Mouse (Mus musculus): Measurements from ENCODE around the gene Naxd.
"Not testable (repeated sequence)": the region's sequence is repeated elsewhere in the genome, so short reads cannot be mapped to it uniquely, and the experiment has no call there.

Gene Naxd

DNA sequence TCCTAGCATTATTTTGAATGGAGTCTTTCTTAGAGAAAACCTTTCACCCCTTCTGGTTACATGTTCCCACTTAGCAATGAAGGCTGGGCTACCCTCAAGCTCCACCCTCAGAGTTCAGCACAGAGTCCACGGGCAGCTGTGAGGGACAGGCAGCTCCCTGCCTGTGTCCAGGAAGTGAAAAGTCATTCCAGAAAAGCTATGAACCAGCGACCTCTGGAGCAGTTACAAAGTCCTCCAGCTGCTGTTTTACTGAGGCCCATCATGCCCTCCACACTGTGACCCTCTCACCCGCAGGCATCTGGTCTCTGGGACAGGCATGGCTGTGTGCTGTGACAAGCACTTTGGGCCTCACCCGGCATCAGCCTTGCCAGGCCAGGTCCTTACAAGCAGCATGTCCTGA, 24.2 kb upstream of the Naxd start:
- DNase-seq (ENCODE audit: low spot score) = no peak

DNA sequence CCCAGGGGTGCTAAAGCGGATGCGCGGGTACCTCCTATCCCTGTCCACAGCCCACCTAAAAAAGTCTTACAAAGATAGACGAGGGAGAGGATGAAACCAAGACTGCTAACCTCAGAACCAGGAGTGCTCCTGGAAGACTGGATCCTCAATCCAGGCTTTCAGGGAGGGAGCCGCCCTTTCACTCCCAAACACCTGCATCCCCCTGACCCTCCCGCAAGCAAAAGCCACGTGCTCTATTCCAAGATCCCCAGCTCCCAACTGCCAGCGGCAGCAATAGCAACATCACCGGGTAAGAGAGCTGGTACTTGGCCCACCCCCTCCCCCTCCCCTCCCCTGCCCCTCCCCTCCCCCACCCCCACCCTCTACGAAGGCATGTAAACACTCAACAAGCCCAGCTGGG, 21.9 kb upstream of the Naxd start:
- DNase-seq (ENCODE audit: low spot score) = no peak

DNA sequence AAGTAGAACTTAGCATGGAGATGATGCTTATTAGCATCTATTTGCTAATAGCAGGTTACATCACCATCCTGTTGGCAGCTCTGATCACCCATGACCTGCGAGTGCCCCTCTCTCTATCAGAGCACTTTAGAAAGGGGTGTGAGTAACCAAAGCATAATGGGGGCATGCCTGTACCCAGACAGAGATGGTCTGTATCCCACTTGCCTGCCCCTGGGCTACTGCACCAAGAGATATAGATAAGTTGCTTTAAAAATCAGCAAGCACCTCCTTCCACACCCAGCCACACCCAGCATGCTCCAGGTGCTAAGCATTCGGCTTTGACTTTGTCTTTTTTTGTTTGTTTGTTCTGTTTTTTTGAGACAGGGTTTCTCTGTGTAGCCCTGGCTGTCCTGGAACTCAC, 21.4 kb upstream of the Naxd start:
- no peak for DNase-seq (ENCODE audit: low spot score)

DNA sequence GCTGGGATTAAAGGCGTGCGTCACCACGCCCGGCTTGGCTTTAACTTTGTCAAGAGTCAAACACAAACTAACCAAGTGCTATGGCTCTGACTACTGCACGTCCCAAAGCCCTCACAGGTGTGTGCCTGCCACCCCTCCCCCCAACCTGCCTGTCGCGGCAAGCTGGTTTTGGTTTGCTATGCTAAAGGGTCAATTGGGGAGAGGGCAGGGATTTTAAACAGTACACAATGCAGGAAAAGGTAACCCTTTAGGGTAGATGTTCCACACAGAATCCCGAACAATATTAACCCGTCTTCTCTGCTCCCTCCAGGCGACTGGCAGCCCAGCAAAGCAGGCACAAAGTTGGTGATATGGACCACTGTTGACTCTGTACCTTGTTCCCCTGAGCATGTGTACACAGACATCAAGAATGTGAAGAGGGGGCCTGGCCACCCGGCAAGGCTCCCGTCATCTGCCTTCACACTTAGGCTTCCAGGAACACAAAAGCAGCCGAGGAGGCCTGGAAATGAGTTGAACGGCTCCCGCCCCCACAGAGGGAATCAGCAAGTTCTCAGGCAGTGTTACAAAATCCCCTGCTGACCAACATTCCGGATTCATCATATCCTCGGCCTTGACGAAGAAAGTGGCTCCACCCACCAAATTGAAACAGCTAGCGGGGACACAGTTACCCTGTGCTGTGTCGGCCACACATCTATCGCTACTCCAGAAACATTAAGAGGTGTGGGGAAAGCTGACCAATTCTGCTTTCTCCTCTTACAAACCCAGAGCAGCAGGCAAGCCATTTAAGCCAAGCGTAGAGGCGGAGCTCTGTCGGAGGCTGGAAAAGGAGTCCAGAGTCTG, 20.7 kb upstream of the Naxd start:
- DNase-seq (ENCODE audit: low spot score) = no peak

DNA sequence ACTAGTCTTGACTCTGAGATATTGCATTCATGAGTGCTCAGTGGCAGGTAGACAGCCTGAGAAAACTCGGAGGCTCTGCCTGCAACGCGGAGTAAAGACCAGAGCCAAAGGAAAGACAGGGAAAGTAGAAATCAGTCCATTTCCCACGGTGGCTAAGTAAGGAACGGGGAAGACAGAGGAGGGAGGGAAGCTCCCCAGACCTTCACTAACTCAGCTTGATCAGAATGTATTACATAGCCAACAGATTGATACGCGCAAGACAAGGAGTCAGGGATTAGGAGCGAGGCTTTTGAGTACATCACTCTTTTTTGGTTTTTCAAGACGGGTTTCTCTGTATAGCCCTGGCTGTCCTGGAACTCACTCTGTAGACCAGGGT, 20.1 kb upstream of the Naxd start:
- DNase-seq (ENCODE audit: low spot score) = no peak

DNA sequence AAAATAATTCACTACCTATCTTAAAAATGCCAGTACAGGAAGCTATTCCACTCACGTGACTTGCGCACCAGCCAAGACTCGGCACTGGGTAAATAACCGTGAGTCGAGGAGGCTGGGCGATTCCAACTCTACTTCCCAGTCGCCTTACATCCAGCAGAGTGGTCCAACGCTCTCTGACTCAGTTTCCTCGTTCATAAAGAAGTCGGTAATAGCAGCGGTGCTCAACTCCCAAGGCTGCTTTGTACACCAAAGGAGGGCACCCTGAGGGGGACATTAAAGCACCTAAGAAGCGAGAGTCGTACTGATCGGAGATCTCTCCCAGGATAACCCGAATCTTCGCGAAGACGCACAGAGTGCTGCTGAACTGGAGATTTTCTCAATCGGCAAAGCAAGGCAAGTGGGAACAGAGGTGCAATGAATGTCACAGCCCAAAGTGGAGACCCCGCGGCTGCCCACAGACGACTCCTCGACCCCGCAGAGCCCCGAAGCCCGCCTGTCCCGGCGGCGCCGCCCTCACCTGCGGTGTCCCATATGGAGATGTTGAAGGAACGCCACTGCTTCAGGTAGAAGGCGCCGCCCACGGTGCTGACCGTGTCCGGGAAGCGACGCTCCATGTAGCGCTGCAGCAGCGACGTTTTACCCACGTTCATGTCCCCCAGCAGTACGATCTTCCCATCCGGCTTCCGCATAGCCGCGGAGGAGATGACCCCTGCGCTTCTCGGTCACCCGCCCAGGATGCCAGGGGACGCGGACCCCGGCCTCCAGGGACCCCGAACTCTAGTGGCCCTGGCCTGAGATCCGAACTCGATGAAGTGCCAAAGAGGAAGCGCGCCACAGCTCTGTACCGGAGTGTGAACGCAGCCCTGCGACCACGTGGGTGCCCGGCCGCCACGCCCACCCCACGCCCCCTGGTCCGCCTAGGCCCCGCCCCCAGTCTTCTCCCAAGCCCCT, 19.2 kb upstream of the Naxd start, which contains the start of gene Rab20:
Rab20 (minus strand) TSS at position 900 of the 951 bp plus-strand sequence.
- no peak for DNase-seq (ENCODE audit: low spot score)

DNA sequence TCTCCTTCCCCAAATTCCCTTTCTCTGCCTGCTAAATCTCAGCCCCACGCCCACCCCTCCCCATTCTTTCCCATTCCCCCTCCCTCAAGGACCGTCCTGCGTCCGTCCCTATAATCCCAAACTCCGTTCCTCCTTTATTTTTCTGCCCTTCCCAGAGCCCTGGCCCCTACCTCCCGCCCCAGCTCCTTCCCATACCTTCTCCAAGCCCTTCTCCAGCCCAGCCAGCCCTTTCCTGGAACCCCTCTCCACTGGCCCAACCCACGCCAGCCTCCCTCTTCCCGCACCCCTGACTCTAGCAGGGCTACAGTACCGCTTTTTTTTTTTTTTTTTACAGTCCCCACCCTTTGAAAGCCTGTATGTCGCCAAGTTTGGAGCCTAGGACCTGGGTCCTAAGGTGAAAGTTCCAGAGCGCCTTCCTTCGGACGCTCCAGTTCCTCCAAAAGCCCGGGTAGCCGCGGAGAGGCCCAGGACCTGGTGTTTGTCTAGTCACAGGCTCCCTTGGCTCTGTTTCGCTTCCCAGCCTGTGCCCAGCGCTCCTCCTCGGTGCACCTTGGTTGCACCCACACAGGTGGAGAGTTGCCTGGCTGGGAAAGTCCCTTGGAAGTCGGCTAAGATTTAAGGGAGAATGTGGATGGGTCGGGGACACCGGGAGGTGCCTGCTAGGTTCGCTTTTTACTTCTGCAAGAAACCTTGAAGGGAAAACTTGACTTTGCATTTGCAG, 18.3 kb upstream of the Naxd start:
- DNase-seq (ENCODE audit: low spot score) = no peak

DNA sequence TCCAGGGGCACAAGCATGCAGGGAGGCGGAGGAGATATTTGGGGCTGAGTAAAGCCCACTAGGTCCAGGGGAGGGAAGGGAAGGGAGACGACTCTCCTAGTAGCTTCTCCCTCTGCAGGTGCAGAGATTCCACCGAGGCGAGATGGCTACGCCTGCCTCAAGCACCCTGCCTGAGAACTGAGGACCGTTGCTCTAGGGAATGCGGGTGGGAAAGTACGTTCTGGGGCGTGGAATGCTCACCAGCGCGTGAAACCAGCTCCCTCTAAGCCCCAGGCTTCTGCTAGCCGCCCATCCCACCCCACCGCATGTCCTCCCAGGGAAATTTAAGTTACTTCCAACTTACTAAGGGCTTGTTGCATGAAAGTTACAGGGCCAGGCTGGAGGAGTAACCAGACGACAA, 17.7 kb upstream of the Naxd start:
- no peak for DNase-seq (ENCODE audit: low spot score)

DNA sequence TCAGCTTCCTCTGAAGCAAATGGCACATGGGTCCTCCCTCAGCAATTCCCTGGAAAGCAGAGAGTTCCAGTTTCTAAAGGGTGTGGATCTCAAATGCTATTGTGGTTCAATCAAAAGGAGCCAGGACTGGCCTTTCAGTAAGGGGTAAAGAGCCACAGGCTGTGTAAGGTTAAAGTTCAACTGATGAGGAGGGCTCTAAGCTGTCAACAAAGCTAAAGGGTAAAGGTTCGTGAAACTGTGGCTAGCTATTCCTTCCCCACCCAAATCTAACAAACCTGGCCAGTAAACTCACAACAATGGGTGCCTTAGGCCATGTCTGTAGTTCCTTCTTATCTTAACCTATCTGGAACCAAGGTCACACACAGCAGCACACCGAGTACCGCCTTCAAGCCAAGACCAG, 15.4 kb upstream of the Naxd start:
- no peak for DNase-seq (ENCODE audit: low spot score)

DNA sequence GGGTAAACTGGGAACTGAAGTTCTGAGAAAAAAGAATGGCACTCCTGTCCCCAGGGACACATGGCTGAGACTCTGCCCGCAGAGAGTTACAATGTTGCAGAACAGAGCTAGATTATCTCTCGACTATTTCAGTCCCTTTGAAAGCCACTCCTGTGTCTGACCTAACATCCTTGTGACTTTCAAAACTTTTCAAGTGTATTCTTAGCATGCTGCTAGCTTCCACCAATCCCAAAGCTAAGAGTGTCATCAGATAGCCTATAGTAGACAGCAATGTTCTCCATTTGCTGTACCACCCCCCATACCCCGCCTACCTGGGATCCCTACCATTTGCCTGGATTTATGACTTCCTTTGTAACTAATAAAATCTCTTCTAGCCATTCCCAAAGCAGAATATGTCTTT, 14.8 kb upstream of the Naxd start:
- DNase-seq (ENCODE audit: low spot score) = no peak

DNA sequence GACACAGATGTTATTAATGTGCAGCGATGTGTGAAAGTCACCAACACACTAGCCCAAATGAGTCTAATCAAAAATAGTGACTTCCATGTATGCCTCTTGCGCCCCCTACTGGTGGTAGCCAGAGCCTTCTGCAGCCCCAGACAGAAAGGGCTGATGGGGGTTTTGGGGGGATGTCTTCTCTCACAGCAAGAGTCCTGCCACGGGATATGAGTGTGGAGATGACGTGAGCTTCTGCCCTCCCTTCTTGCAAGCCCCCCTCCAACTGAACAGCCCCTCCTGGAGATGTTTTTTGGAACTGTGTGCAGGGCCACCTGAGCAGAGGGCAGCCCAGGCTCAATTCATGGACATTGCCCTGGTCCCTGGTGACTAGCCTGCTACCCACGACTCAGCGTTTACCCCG, 11.2 kb upstream of the Naxd start:
- no peak for DNase-seq (ENCODE audit: low spot score)

DNA sequence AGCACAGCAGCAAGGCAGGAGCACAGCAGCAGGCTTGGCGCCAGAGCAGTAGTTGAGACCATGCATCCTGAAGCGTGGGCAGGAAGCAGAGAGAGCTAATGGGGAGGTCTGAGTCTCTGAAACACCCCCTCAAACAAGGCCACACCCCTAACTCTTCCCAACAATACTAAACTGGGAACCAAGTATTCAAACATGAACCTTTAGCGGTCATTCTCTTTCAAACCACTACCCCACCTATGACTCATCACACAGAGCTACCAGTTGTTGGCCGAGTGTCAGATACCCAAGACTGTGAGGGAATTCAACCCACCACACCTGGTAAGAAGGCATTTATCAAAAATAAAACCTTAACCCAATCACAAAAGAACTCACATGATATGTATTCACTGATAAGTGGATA, 10.1 kb upstream of the Naxd start:
- DNase-seq (ENCODE audit: low spot score) = no peak

DNA sequence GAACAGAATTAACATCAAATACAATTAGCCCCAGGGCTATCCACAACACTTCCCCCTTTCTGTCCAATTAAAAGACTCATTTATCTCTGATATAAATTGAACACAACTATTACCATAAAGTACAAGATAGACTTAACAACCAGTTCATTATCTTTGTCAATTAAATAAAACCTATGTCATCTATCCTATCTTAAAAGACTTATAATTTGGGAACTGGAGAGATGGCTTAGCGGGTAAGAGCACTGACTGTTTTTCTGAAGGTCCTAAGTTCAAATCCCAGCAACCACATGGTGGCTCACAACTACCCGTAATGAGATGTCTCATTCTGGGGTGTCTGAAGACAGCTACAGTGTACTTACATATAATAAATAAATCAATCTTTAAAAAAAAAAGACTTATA, 5.0 kb upstream of the Naxd start:
- not testable (repeated sequence) for DNase-seq (ENCODE audit: low spot score)

DNA sequence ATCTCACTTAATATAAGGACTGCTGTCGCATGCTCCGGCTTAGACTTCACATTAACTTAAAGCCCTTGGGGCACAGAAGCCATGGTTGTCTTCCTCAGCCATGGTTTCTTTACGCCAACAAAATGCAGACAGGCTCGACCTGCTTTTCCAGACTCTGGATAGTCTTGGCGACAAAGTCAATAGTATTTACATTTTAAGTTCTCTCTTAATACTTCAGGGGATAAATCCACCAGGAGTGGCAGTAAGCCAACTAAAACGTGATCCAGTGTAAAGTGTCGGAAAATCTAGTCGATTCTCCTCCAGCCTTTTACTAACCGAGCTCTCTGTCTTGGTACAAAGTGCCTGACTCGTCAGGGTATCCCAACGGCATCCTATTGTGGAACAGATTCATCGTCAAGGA, 975 bp downstream of the Naxd start:
- no peak for DNase-seq (ENCODE audit: low spot score)

DNA sequence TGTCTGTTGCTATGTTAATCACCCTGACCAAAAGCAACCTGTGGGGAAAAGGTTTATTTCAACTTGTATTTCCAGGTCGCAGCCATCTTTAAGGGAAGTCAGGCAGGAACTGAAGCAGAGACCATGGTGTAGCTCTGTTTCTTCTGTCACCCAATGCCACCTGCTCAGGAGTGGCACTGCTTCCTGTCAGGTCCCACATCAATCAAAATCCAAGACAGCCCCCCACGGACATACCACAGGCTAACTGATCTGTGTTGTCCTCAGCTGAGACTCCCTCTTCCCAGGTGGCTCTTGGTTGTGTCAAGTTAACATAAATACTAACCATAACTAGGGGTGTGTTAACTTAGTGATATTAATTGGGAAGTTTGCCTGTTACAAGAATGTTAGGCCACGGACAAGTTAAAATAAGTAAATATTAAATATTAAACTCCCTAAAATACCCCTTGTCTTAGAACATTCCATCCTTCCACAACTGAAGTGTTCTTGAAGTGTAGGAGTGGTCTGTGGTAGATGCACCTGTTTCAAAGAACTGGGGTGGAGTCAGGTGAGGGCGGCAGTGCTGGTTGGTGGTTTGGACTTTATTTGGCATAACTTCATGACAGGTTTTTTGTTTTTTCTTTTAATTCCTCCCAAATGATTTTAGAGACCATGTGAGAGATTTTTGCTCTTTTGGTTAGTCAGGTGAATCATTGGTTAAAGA, 1.6 kb downstream of the Naxd start:
- no peak for DNase-seq (ENCODE audit: low spot score)

DNA sequence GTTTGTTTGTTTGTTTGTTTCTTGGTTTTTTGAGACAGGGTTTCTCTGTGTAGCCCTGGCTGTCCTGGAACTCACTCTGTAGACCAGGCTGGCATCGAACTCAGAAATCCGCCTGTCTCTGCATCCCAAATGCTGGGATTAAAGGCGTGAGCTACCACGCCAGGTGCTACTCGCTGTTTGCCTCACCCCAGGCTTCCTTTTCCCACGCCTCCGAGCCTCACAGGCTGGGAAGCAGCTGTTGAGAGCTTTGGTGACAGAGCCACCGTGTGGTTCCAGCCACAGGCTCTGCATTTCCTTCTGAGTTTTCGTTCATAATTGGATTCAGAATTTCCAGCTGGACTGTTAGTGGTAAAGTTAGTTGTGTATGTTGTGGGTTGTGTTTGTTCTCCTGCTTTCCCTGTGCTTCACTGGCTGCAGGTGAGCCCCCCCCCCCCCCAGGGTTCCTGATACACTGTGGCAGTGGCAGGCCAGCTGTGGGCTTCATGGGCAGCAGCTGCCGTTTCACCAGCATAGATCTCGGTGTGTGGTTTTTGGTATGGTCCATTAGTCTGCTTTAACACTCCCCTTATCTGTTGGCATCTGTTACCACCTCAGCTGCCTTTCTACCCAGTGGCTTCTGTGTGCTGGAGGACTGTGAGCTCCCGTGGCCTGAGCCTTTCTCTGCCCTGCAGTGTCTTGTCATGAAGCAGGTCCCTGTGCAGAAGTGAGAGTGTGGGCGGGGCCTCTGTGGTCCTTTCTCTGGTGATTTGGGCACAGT, 6.3 kb downstream of the Naxd start:
- DNase-seq (ENCODE audit: low spot score) = no peak

DNA sequence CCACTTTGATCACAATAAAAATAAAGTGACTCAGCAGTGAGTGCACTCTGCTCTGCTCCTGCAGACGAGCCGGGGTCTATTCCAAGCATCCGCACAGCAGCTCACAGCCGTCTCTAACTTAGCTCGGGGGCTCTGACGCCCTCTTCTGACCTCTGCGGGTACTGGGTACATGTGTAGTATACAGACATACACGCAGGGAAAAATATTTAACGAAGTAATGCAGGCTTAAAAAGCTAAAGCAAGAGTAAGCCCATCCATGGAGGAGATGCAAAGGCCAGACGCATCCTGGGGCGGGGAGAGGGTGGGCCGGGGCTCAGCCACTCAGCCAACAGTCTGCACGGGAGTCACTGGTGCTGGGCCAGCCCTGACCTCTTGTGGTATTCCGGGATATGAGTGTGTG, 8.8 kb downstream of the Naxd start:
- DNase-seq (ENCODE audit: low spot score) = no peak

DNA sequence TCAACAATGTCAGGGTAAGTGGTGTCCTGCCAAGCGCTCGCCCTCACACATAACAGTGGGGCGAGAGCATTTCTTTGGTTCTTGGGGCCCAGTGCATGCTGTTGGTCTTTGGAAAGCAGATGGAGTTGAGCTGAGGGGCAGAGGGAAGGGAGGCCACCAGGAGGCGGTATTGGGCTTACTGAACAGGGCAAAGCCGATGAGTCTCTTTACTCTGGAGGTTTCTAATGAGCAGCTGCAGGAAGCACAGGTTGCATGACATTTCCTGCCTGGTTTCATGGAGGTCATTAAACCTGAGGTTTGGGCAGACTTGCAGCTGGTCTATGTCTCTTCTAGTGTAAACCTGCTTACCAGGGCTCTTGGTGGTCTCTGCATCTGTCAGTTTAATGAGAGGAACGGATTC, 9.5 kb downstream of the Naxd start:
- peak; percentile 27 for DNase-seq (ENCODE audit: low spot score)

DNA sequence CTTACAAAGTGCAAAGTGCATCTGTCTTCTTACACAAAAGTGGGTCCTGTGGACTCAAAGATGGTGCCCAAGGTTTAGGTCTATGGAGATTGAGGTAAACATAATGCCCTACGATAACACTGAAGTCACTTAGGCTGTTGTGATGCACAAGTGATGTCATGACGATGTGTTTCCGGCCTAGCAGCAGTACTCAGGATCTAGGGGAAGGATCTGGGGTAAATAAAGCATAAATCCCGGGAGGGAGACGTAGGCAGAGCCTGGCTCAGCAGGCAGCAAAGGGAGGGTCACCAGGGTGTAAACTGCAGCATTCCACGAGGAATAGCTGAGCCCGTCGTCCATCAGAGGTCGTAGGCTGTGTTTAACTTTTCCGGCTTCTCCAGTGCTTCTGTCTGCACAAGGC, 11.6 kb downstream of the Naxd start:
- DNase-seq (ENCODE audit: low spot score) = no peak

DNA sequence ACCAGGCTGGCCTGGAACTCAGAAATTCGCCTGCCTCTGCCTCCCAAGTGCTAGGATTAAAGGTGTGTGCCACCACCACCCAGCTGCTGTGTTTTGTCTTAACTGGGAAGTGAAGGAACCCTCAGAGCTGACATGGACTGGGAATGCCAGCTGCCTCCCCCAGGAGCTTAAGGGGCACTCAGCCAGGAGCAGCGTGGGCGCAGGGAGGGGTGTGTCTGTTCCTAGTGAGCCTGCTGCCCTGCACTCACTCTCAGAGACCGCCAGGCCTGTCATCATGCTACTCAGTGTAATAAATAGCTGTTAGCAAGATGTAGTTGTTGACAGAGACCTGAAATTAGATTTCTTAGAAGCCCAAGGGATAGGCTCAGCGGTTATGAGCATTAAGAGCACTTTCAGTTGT, 13.7 kb downstream of the Naxd start:
- DNase-seq (ENCODE audit: low spot score) = no peak

DNA sequence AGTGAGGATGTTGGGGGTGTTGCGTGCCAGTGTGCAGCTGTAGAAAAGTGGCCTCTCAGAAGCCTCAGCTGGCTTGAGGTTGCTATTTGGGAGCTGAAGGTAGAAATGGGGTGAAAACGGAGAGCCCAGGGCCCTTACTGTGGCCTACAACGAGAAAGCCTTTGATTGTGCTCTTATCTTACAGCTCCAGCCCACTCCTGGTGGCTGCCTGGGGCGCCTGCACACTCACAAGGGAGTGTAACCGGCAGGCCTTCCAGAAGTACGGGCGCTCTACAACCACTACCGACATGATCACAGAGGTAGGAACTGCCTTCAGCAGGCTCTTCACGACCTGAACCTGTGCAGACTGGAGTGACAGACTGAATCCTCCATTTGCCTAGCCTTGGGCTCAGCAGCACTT, 15.4 kb downstream of the Naxd start:
- no peak for DNase-seq (ENCODE audit: low spot score)

Data from left cerebral cortex, adult 11 months (tissue).